Mouse (Mus musculus): ENCODE measurements at regions not wholly inside any gene's neighbourhood (a gene's known extent, or its start where the extent isn't known, plus 50 kb on each side); places are given as distances from the start of the nearest gene placed in this dataset.

DNA sequence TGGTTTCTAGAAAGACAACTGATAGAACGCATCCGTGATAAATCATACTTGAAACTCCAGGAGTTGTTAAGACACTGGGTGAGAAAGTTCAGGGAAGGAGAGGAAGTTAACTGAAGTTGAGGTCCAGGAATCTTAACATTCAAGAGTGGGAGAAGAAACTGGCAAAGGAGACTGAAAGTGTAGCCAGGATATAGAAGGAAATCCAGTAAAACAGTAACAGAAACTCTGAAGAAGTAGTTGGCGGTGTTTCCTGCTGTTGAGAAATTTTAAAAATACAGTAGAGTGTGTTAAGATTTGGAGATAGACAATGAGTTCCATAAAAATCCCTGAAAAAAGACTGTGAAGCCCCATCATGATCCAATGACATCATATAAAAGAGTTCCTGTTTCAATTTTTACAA is 2154.3 kb upstream of the Lrrc6 start:
- WGBS = 85% methylated on average over 3 of the region's 3 CpGs
- Histone ChIP-seq H3K36me3 (ENCODE audit: control insufficient read depth, insufficient read depth, low read length) (no peaks in the 10 kb centered on the region), H3K9ac (ENCODE audit: low read length) (no peak overlapping the region), H3K4me2 (ENCODE audit: low read depth, low read length) (no peak overlapping the region), H3K4me1 (ENCODE audit: control insufficient read depth, insufficient read depth, low read length) (no peaks in the 10 kb centered on the region), H3K4me3 (replicated peaks; ENCODE audit: low read length) (no peak overlapping the region), H3K27me3 (ENCODE audit: control insufficient read depth, insufficient read depth, low read length) (no peaks in the 10 kb centered on the region), H3K9me3 (replicated peaks; ENCODE audit: control insufficient read depth, low read length) (no peaks in the 10 kb centered on the region), H3K27ac (ENCODE audit: low read length) (no peak overlapping the region)
- ATAC-seq (ENCODE audit: insufficient read depth, low FRiP score) = no peak

DNA sequence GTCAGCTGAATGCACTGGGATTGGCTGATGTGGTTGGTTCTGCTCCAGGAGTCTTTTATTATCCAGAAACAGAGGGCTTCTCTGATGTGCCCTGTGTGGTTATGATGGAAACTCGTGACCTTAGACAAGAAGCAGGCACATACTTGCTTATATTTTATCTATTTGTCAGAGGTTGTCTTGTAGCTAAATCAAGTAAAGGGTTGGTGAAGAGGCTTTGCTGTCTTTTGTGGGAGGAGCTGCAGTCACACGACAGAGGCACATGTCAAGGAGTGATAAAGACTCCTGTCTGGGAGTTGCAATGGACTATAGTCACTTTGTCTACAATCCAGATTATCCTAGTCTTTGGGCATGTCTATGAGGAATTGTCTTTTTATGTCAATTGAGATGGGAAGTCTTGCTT is 2149.9 kb upstream of the Lrrc6 start:
- no peaks in the 10 kb centered on the region for H3K9me3 ChIP-seq (replicated peaks; ENCODE audit: control insufficient read depth, low read length)
- H3K27me3 ChIP-seq (ENCODE audit: control insufficient read depth, insufficient read depth, low read length) = no peaks in the 10 kb centered on the region
- H3K4me3 ChIP-seq (replicated peaks; ENCODE audit: low read length) = no peak overlapping the region
- no peak overlapping the region for H3K4me2 ChIP-seq (ENCODE audit: low read depth, low read length)
- no peaks in the 10 kb centered on the region for H3K36me3 ChIP-seq (ENCODE audit: control insufficient read depth, insufficient read depth, low read length)
- no peaks in the 10 kb centered on the region for H3K4me1 ChIP-seq (ENCODE audit: control insufficient read depth, insufficient read depth, low read length)
- H3K27ac ChIP-seq (ENCODE audit: low read length) = no peak overlapping the region
- ATAC-seq (ENCODE audit: insufficient read depth, low FRiP score) = no peak
- no peak overlapping the region for H3K9ac ChIP-seq (ENCODE audit: low read length)
- WGBS = 40% methylated on average over 2 of the region's 2 CpGs

DNA sequence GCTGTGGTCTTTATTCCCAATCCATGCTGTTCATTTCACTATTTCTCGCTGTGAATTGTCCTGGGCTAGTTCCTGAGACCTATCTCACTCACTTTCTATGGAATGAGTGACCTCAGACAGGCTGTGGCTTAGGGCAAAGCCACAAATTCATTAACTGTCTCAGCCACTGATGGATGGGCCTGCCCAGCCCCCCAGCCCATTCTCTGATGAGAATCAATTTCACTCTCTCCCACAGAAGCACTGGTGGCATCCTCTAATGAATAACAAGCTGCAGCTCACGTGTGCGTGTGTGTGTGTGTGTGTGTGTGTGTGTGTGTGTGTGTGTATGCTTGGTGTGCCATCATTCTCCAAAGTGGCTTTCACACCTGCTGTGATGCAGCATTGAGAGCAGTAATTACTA is 2149.3 kb upstream of the Lrrc6 start:
- Histone ChIP-seq H3K4me3 (replicated peaks; ENCODE audit: low read length) (no peak overlapping the region), H3K9ac (ENCODE audit: low read length) (no peak overlapping the region), H3K27ac (ENCODE audit: low read length) (no peak overlapping the region), H3K27me3 (ENCODE audit: control insufficient read depth, insufficient read depth, low read length) (no peaks in the 10 kb centered on the region), H3K4me2 (ENCODE audit: low read depth, low read length) (no peak overlapping the region), H3K9me3 (replicated peaks; ENCODE audit: control insufficient read depth, low read length) (no peaks in the 10 kb centered on the region), H3K36me3 (ENCODE audit: control insufficient read depth, insufficient read depth, low read length) (no peaks in the 10 kb centered on the region), H3K4me1 (ENCODE audit: control insufficient read depth, insufficient read depth, low read length) (no peaks in the 10 kb centered on the region)
- ATAC-seq (ENCODE audit: insufficient read depth, low FRiP score) = no peak
- 43% methylated on average over 3 of the region's 3 CpGs for WGBS

DNA sequence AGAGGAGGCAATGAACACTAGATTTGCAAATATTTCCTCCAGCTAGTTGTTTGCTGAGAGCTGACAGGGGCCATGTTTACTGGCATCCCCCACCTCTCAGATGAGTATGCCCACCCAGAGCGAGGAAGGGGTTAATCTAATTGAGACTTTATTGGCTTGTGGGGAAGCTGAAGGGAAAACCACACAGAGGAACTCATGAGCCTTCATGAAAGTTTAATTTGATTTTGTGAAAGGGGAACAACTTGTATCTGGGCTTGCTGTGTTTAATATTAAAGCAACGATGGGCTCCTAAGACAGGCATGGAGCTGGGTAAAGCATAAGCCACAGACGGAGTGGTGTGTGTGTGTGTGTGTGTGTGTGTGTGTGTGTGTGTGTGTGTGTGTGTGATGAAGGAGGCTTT is 2146.2 kb upstream of the Lrrc6 start:
- WGBS = 72% methylated on average over 3 of the region's 3 CpGs
- Histone ChIP-seq H3K27me3 (ENCODE audit: control insufficient read depth, insufficient read depth, low read length) (no peaks in the 10 kb centered on the region), H3K9ac (ENCODE audit: low read length) (no peak overlapping the region), H3K9me3 (replicated peaks; ENCODE audit: control insufficient read depth, low read length) (no peaks in the 10 kb centered on the region), H3K4me1 (ENCODE audit: control insufficient read depth, insufficient read depth, low read length) (no peaks in the 10 kb centered on the region), H3K36me3 (ENCODE audit: control insufficient read depth, insufficient read depth, low read length) (no peaks in the 10 kb centered on the region), H3K4me2 (ENCODE audit: low read depth, low read length) (no peak overlapping the region), H3K4me3 (replicated peaks; ENCODE audit: low read length) (no peak overlapping the region), H3K27ac (ENCODE audit: low read length) (no peak overlapping the region)
- ATAC-seq (ENCODE audit: insufficient read depth, low FRiP score) = no peak

DNA sequence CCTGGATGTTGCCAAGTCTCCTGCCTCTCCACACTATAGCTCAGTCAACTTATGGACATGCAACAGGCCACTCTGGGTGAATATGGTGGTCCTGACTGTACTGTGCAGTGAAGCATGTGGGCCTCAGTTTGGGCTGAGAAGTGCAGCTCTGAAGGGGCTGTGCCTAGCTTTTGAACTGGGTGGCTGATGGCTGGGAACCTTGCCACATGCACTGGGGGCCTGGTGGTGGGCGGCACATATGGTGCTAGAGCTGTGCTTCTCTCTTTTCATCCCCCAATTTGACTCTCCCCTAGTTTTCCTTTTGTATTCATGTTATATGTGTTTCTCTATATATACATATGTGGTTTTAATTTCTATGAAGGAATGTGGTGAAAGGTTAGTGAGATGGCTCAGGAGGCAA is 2144.2 kb upstream of the Lrrc6 start:
- Histone ChIP-seq H3K27ac (ENCODE audit: low read length) (no peak overlapping the region), H3K27me3 (ENCODE audit: control insufficient read depth, insufficient read depth, low read length) (no peaks in the 10 kb centered on the region), H3K4me3 (replicated peaks; ENCODE audit: low read length) (no peak overlapping the region), H3K9me3 (replicated peaks; ENCODE audit: control insufficient read depth, low read length) (no peaks in the 10 kb centered on the region), H3K9ac (ENCODE audit: low read length) (no peak overlapping the region), H3K4me1 (ENCODE audit: control insufficient read depth, insufficient read depth, low read length) (no peaks in the 10 kb centered on the region), H3K4me2 (ENCODE audit: low read depth, low read length) (no peak overlapping the region), H3K36me3 (ENCODE audit: control insufficient read depth, insufficient read depth, low read length) (no peaks in the 10 kb centered on the region)
- ATAC-seq (ENCODE audit: insufficient read depth, low FRiP score) = no peak
- WGBS = 76% methylated on average over 1 of the region's 1 CpGs

DNA sequence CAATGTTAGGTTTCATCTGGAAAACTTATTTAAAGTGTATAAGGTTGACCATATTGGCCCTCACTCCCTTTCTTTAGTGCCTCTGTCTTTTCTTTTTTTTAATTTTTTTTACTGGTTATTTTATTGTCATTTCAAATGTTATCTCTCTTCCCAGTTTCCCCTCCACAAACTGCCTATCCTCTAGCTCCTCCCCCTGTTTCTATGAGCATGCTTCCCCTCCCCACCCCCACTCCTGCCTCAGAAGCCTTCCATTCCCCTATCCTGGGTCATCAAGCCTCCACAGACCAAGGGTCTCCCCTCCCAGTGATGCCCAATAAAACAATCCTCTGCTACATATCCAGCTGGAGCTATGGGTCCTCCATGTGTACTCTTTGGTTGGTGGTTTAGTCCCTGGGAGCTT is 2134.9 kb upstream of the Lrrc6 start:
- H3K27ac ChIP-seq (ENCODE audit: low read length) = no peak overlapping the region
- no peaks in the 10 kb centered on the region for H3K9me3 ChIP-seq (replicated peaks; ENCODE audit: control insufficient read depth, low read length)
- H3K36me3 ChIP-seq (ENCODE audit: control insufficient read depth, insufficient read depth, low read length) = no peaks in the 10 kb centered on the region
- ATAC-seq (ENCODE audit: insufficient read depth, low FRiP score) = no peak
- H3K27me3 ChIP-seq (ENCODE audit: control insufficient read depth, insufficient read depth, low read length) = no peaks in the 10 kb centered on the region
- H3K9ac ChIP-seq (ENCODE audit: low read length) = no peak overlapping the region
- H3K4me1 ChIP-seq (ENCODE audit: control insufficient read depth, insufficient read depth, low read length) = no peaks in the 10 kb centered on the region
- no peak overlapping the region for H3K4me2 ChIP-seq (ENCODE audit: low read depth, low read length)
- no peak overlapping the region for H3K4me3 ChIP-seq (replicated peaks; ENCODE audit: low read length)

DNA sequence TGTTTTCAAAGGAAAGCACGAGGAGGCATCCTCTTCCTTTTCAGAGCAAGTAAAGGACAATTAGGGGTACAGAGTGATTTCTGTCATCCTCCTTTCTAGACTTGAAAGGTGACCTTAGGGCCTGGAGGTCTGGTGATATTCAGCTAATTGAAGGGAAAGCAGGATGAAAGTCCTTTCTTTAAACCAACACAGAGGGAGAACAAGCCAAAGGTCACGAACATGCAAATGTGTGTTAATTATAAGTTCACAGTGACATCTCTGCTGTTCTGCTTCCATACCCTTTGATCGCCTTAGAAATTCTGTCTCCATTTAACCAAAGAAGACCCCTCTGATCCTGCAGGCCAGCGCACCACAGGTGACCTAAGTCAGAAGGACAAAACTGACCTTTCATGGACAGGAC is 2126.3 kb upstream of the Lrrc6 start:
- ATAC-seq (ENCODE audit: insufficient read depth, low FRiP score) = no peak
- H3K36me3 ChIP-seq (ENCODE audit: control insufficient read depth, insufficient read depth, low read length) = no peaks in the 10 kb centered on the region
- WGBS = 79% methylated on average over 4 of the region's 4 CpGs

DNA sequence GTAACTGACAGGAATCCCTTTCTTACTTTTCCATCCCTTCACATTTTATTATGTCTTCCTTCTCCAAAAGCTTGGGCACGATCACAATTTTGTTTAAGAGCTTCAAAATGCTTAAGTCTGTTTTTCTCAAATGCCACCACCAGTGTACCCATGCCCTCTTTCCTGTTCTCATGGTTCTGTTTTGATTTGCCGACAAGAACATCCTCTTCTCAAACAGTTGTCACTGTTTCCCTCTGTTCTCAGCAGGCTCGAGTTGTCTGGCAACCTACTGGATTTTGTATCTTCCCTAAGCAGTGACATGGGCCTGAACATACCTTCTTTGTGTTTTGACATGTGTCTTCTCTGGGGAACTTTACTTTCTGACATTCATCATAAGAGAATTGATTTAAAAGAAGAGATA is 2124.1 kb upstream of the Lrrc6 start:
- H3K36me3 ChIP-seq (ENCODE audit: control insufficient read depth, insufficient read depth, low read length) = no peaks in the 10 kb centered on the region
- WGBS = 50% methylated on average over 3 of the region's 3 CpGs
- H3K4me1 ChIP-seq (ENCODE audit: control insufficient read depth, insufficient read depth, low read length) = no peaks in the 10 kb centered on the region
- H3K4me2 ChIP-seq (ENCODE audit: low read depth, low read length) = no peak overlapping the region
- H3K9ac ChIP-seq (ENCODE audit: low read length) = no peak overlapping the region
- H3K27me3 ChIP-seq (ENCODE audit: control insufficient read depth, insufficient read depth, low read length) = no peaks in the 10 kb centered on the region
- no peak for ATAC-seq (ENCODE audit: insufficient read depth, low FRiP score)
- H3K9me3 ChIP-seq (replicated peaks; ENCODE audit: control insufficient read depth, low read length) = no peaks in the 10 kb centered on the region
- H3K4me3 ChIP-seq (replicated peaks; ENCODE audit: low read length) = no peak overlapping the region
- H3K27ac ChIP-seq (ENCODE audit: low read length) = no peak overlapping the region

More for the DNA sequence above, 2126.3 kb upstream of the Lrrc6 start:
- Histone ChIP-seq H3K9ac (ENCODE audit: low read length) (no peak overlapping the region), H3K27me3 (ENCODE audit: control insufficient read depth, insufficient read depth, low read length) (no peaks in the 10 kb centered on the region), H3K4me2 (ENCODE audit: low read depth, low read length) (no peak overlapping the region), H3K4me1 (ENCODE audit: control insufficient read depth, insufficient read depth, low read length) (no peaks in the 10 kb centered on the region), H3K27ac (ENCODE audit: low read length) (no peak overlapping the region), H3K4me3 (replicated peaks; ENCODE audit: low read length) (no peak overlapping the region), H3K9me3 (replicated peaks; ENCODE audit: control insufficient read depth, low read length) (no peaks in the 10 kb centered on the region)

DNA sequence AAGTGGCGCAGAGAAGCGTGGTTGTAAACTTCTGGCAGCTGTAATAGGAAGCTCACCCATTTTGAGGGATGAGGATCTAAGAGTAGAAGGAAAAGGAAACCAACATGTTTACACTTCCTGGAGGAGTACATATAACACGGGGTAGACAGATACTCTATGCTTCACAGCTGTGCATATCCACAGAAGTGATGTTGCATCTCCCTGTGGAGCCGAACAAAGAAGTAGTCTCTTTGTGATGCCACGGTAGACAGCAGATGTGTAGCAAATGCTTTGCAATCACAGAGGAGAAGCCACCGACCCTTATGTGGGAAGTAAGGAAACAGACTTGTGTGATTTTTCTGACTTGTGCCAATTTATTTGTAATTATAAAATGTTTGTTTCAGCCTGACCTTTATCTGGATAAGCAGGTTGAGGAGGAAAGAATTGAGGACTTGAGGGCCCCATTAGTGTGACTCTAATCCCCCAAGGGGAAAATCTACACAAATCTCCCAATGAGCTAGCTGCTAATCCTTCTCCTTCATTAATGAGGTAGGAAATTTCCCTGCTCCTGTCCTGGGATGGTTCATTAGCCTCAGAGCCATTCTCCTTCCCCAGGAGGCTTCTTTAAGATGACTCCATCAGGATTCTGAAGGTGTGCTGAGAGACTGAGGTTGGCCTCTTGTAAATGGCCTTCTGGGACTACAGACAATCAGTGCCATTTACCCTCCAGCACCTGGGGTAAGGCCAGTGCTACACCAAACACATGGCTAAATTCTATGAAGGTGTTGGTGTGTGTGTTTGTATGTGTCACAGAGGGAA is 2119.9 kb upstream of the Lrrc6 start:
- no peak overlapping the region for H3K4me2 ChIP-seq (ENCODE audit: low read depth, low read length)
- H3K4me3 ChIP-seq (replicated peaks; ENCODE audit: low read length) = no peak overlapping the region
- H3K9me3 ChIP-seq (replicated peaks; ENCODE audit: control insufficient read depth, low read length) = no peaks in the 10 kb centered on the region
- no peak overlapping the region for H3K27ac ChIP-seq (ENCODE audit: low read length)
- WGBS = 75% methylated on average over 6 of the region's 6 CpGs
- no peaks in the 10 kb centered on the region for H3K4me1 ChIP-seq (ENCODE audit: control insufficient read depth, insufficient read depth, low read length)
- no peaks in the 10 kb centered on the region for H3K36me3 ChIP-seq (ENCODE audit: control insufficient read depth, insufficient read depth, low read length)
- no peak for ATAC-seq (ENCODE audit: insufficient read depth, low FRiP score)
- H3K27me3 ChIP-seq (ENCODE audit: control insufficient read depth, insufficient read depth, low read length) = no peaks in the 10 kb centered on the region
- no peak overlapping the region for H3K9ac ChIP-seq (ENCODE audit: low read length)
